In the genomic region with DNA sequence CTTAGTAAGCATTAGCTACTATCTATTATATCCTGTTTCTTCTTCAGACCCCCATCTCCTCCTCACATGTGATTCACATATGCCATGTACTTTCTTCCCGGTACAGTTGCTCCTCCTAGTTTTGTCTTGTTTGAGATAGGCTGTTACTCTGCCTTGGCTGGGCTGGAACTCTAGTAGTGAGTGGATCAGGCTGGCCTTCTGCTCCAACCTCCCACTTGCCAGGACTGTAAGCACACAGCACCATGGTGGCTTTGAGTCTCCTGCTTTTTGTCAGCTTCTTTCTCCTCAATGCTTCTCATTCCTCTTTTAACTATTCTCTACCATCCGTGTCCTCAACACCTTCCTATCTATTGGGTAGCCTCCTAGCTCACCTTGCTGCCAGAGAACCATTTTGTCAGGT, we compare ENCODE assay signal across 9 mouse cellular contexts. TPM values are rescaled to one million over a fixed set of nuclear protein-coding genes. Genes with fewer than 3 reads are reported as not detected.
DNase-seq lines count a peak whose midpoint lies in the region; ATAC-seq lines count a peak whose summit lies in the region.
"Had no signal": no experiment of that assay in that cellular context is flagged by ENCODE, and none has a peak within 500 bp of the region (broad histone marks: within the 10 kb centered on the region; RNA-seq: fewer than 3 reads in every experiment).

No protein-coding gene starts in this region.

- WGBS in lung, embryonic 15.5 days: 59% methylated on average over 2 of the region's 2 CpGs
- WGBS in limb, embryonic 10.5 days: 65% methylated on average over 2 of the region's 2 CpGs
- 76% methylated on average over 2 of the region's 2 CpGs for WGBS in neural tube, embryonic 15.5 days

- H3K9me3 ChIP-seq in lung, embryonic 15.5 days: no peaks in the 10 kb centered on the region
- no peaks in the 10 kb centered on the region for H3K9me3 ChIP-seq in limb, embryonic 10.5 days (replicated peaks)
- no peaks in the 10 kb centered on the region for H3K9me3 ChIP-seq in neural tube, embryonic 15.5 days (replicated peaks)

- H3K36me3 ChIP-seq in lung, embryonic 15.5 days: no peaks in the 10 kb centered on the region
- H3K36me3 ChIP-seq in limb, embryonic 10.5 days: 0 out of 2 replicates have a peak, but pooled peaks cover 3% of the 10 kb centered on the region
- H3K36me3 ChIP-seq in neural tube, embryonic 15.5 days: no peaks in the 10 kb centered on the region

- ATAC-seq in cerebellum, adult (ENCODE audit: insufficient number of reproducible peaks, low FRiP score, low TSS enrichment): no peak
- no peak for ATAC-seq in lung, embryonic 15.5 days (ENCODE audit: borderline replicate concordance, extremely low read depth, low FRiP score, low TSS enrichment)
- ATAC-seq in neural tube, embryonic 15.5 days (ENCODE audit: low FRiP score): no peak

- H3K27ac ChIP-seq in lung, embryonic 15.5 days: peak overlapping the region; percentile 100
- peak overlapping the region; percentile 98 for H3K27ac ChIP-seq in limb, embryonic 10.5 days
- peak overlapping the region; percentile 100 for H3K27ac ChIP-seq in neural tube, embryonic 15.5 days (replicated peaks)

- peak overlapping the region; percentile 82 for H3K4me2 ChIP-seq in lung, embryonic 15.5 days
- H3K4me2 ChIP-seq in neural tube, embryonic 15.5 days: peak overlapping the region; percentile 77

- no peaks in the 10 kb centered on the region for H3K27me3 ChIP-seq in lung, embryonic 15.5 days
- H3K27me3 ChIP-seq in limb, embryonic 10.5 days (ENCODE audit: low read depth, poor library complexity, severe bottlenecking): no peaks in the 10 kb centered on the region
- no peaks in the 10 kb centered on the region for H3K27me3 ChIP-seq in neural tube, embryonic 15.5 days (replicated peaks)

- H3K4me3 ChIP-seq in lung, embryonic 15.5 days: no peak overlapping the region
- peak overlapping the region; percentile 71 for H3K4me3 ChIP-seq in limb, embryonic 10.5 days
- no peak overlapping the region; the same call in 1 of the 2 replicates for H3K4me3 ChIP-seq in neural tube, embryonic 15.5 days (replicated peaks)

- H3K9ac ChIP-seq in lung, embryonic 15.5 days: peak overlapping the region; percentile 87; the same call in 1 of the 2 replicates
- H3K9ac ChIP-seq in neural tube, embryonic 15.5 days (replicated peaks): no peak overlapping the region; the same call in 1 of the 2 replicates

- peak; percentile 36 for DNase-seq in cerebellum, adult 11-12 months
- DNase-seq in lung, postnatal 36 days: no peak
- no peak for DNase-seq in limb, embryonic 10.5 days (ENCODE audit: low spot score)
- DNase-seq in urinary bladder, postnatal 4 days (ENCODE audit: low spot score in 2 of 2): no peak
- DNase-seq in thymus, postnatal 0 days (ENCODE audit: low spot score): no peak
- DNase-seq: lung, postnatal 10 days had no signal

- peaks cover 47% of the 10 kb centered on the region for H3K4me1 ChIP-seq in lung, embryonic 15.5 days
- H3K4me1 ChIP-seq in limb, embryonic 10.5 days: peaks cover 44% of the 10 kb centered on the region
- peaks cover 37% of the 10 kb centered on the region for H3K4me1 ChIP-seq in neural tube, embryonic 15.5 days

RNA-seq across cellular contexts. Expression of gene Numa1, which starts 34.8 kb away (rescaled TPM):
- 68.9 and 79.4 TPM in 2 replicates for polyA plus RNA-seq in lung, embryonic 15.5 days (2015; fragmentation: Nextera tagmentation; extraction: Ambion mirVana)
- polyA plus RNA-seq in limb, embryonic 10.5 days (2016; fragmentation: Nextera tagmentation; extraction: Ambion mirVana): 108 and 130 TPM in 2 replicates
- polyA plus RNA-seq in neural tube, embryonic 15.5 days (2015; fragmentation: Nextera tagmentation; extraction: Ambion mirVana): 32.1 and 40.1 TPM in 2 replicates
- polyA plus RNA-seq in thymus, postnatal 0 days (2015; fragmentation: Nextera tagmentation; extraction: Ambion mirVana): 44.3 and 49.3 TPM in 2 replicates

RNA-seq across cellular contexts. Expression of gene Lrrc51, which starts 35.1 kb away (rescaled TPM):
- 11.8 and 13.5 TPM in 2 replicates for polyA plus RNA-seq in lung, embryonic 15.5 days (2015; fragmentation: Nextera tagmentation; extraction: Ambion mirVana)
- polyA plus RNA-seq in limb, embryonic 10.5 days (2016; fragmentation: Nextera tagmentation; extraction: Ambion mirVana): 9.4 and 11.2 TPM in 2 replicates
- polyA plus RNA-seq in neural tube, embryonic 15.5 days (2015; fragmentation: Nextera tagmentation; extraction: Ambion mirVana): 9.6 and 9.8 TPM in 2 replicates
- 5.3 and 7.1 TPM in 2 replicates for polyA plus RNA-seq in thymus, postnatal 0 days (2015; fragmentation: Nextera tagmentation; extraction: Ambion mirVana)

RNA-seq across cellular contexts. Expression of gene Il18bp, which starts 49.7 kb away (rescaled TPM):
- 2.2 and 2.3 TPM in 2 replicates for polyA plus RNA-seq in lung, embryonic 15.5 days (2015; fragmentation: Nextera tagmentation; extraction: Ambion mirVana)
- 2.3 and 3.4 TPM in 2 replicates for polyA plus RNA-seq in limb, embryonic 10.5 days (2016; fragmentation: Nextera tagmentation; extraction: Ambion mirVana)
- 3.8 and 5.1 TPM in 2 replicates for polyA plus RNA-seq in neural tube, embryonic 15.5 days (2015; fragmentation: Nextera tagmentation; extraction: Ambion mirVana)
- polyA plus RNA-seq in thymus, postnatal 0 days (2015; fragmentation: Nextera tagmentation; extraction: Ambion mirVana): 19.2 and 20.2 TPM in 2 replicates
